Mouse (Mus musculus) monocyte, adult 5-6 weeks (primary cell): Measurements from ENCODE around the gene Pip5k1a. TPM values are rescaled to one million over a fixed set of nuclear protein-coding genes. Genes with fewer than 3 reads are reported as not detected.
"Not testable (repeated sequence)": the region's sequence is repeated elsewhere in the genome, so short reads cannot be mapped to it uniquely, and the experiment has no call there.

Source experiments
- ATAC-seq: fragments of 153-309, 156-312 bp; replicated peaks from 2 replicates; pipeline ENCODE4 v1.8.0; 2017; ENCODE audit warnings: mild to moderate bottlenecking; ENCODE audit not compliant: low TSS enrichment, insufficient number of reproducible peaks, severe bottlenecking, poor library complexity, low FRiP score
- total RNA-seq: library from RNA; stranded (forward); fragments of 200-1000, 200-491, 200-594 nt; gene quantifications from 3 replicates; pipeline ENCODE4 v1.2.3, GENCODE M21; 2017

The Pip5k1a gene
- 12.2 to 29.3 TPM (median 16.7 TPM) in 3 replicates for total RNA-seq

DNA sequence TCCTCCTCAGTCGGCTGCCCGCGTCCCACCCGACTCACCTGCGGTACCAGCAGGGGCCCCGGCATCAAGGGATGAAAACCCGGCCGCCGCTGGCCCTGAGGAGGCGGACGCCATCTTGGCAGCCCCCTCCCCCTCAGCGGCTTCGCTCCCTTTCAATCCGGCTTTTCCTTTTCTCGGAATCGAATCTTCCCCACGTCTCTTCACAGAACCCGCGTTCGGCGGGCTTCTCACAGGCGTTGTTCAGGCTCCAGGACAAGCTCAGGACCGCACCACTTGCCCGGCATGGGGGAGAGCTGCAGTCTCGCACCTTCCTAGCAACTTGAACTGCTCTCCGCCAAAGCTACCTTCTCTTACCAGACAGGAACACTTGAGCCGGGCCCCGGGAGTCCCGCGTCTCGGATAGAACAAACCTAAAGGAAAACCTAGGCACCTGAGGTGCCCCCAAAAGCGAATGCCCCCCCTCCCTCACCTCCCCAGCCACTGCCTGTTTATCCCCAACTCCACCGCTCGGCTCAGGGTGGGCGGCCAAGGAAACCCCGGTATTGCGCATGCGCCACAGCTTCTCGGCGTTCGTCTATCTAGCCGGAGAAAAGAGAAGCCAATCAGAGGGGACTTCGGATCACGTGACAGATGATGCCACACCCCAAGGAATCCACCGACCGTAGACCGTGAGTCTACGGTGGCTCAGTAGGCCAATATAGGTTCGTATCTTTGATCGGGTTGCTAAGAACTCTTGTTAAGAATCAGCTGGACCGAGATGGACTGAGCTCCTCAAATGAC, at the start of gene Pip5k1a:
Gene Pip5k1a, minus strand, starts transcription at position 593 of the 780 bp plus-strand sequence.
- ATAC-seq = peak; percentile 91

- ATAC-seq = peak; percentile 93
Observed at GRCm38 (mm10) chr3:95153874-95154273, 47.1 kb upstream of the Pip5k1a start.

DNA sequence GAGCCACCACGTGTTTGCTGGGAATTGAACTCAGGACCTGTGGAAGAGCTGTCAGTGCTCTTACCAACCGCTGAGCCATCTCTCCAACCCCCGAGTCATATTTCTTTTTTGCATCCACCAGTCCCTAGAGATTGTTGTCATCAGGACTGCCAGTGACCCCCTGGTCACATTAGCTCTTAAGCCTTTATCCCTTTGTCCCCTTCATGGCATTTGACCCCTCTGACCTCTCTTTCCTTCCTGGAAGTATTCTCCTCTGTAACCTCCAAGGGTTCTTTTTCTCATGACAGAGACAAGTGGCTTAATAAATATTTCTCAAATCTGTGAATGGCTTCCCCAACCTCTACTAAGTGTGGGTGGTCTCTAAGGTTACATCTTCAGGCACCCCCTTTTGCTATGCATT, 41.2 kb upstream of the Pip5k1a start:
- ATAC-seq = no peak

DNA sequence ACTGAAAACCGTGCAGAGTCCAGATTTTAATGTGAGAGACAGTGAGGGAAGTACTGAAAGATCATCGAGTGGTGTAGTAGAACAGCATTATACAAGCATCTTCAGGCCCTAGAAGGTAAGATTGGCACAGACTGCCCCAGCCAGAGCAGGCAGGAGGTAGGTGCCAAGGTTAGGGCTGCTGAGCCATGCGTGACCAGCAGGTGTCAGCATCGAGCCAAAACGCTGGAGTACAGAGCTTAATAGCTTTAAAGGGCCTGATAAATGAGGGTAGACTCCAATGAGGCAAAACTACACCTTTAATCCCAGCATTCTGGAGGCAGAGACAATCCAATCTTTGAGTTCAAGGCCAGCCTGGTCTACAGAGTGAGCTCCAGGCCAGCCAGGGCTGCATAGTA, 35.9 kb upstream of the Pip5k1a start:
- peak; percentile 68 for ATAC-seq

GRCm38 (mm10) chr3:95141952-95142616, 35.4 kb upstream of the Pip5k1a start, which contains the start of gene Tnfaip8l2:
Gene Tnfaip8l2 (minus strand): TSS chr3:95142360.
- peak; percentile 51 for ATAC-seq

DNA sequence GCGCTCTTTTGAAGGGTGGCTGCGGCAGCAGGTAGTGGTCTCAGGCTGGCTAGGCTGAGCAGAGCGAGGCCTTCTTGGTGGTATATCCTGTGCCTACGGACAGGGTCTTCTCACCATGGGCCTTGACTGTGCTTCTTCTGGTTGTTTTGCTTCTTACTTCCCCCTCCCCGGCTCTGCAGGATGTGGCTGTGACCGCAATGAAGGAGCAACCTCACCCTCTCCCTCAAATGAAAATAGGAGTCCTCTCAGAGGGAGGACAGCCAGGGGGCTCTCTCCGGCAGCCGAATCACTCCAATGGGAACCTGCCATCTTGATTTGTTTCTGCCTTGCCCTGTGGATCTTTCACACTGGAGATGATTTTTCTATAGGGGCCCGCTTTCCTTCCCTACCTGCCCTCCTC, 34.7 kb upstream of the Pip5k1a start:
- ATAC-seq = peak; percentile 47

DNA sequence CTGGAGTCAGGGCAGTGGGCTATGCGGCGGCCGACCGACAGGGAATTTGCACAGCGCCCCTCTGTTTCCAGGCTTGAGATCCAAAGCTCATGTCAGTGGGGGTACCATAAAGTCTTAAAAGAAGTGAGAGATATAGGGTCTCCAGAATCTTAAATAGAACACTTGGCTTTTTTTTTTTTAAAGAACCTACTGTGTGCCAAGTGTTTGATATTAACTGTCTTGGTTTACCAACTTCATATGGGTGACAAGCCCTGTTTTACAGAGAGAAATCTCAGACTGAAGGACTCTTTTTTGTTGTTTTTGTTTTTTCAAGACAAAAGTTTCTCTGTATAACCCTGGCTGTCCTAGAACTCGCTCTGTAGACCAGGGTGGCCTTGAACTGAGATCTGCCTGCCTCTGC, 34.1 kb upstream of the Pip5k1a start:
- ATAC-seq = no peak

DNA sequence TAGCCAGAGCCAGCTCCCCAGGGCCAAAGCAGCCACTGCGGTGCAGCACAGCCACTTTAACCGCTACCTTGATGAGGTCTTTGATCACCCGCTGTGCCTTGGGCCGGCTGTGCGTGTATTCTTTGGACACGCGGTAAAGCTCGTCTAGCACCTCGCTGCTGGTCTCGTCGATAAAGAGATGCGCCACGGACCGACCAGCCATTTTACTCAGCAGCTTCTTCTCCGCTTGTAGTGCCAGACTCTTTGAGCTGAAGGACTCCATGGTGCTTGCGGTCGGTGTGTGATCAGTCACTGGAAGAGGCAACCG, 33.5 kb upstream of the Pip5k1a start:
- ATAC-seq = no peak

GRCm38 (mm10) chr3:95139586-95140288, 33.0 kb upstream of the Pip5k1a start:
- ATAC-seq = no peak

DNA sequence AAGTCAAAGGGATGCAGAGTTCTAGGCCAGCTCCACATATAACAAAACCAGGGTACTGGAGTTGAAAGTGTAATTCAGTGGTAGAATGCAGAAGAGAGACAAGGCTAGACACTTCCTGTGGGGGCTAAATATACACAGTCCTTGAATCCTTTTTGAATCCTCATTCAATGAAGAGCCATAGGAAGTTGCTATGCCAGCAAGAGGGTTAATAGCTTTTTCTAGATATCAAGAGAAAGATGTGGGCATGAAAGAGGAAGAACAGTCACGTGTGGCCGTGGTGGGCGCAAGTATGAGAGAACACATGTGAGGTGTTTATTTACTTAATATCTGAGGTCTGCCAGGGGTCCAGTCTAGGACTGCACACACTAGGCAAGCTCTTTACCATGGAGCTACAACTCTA, 29.6 kb upstream of the Pip5k1a start:
- no peak for ATAC-seq

DNA sequence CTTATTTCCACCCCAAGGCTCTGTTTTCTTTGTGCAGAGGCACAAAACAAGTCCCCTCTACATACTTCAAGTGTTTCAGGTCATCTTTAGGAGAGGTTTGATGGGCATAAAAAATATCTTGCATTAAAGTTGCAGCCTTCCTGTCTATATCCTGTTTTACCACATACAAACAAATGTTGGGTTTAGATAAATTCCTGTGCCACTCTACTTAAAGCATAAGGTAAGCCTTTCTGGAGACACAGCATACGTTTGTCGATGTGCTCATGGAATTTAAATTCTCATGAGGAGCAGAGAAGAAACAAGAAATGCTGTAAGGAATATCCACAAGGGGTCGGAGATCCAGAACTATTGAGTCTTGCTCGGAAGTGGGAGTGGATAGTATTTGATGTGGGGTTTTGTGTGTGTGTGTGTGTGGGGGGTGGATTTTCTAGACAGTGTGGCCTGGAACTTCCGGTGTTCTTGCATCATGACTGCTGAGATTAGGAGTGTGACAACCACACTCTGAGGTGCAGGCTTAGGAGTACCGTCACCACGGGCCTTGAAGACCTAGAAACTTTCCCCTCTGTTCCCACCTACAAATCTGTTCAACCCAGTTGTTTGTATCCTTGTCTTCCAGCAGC, 28.8 kb upstream of the Pip5k1a start:
- ATAC-seq = peak; percentile 19; the same call in 1 of the 2 replicates

DNA sequence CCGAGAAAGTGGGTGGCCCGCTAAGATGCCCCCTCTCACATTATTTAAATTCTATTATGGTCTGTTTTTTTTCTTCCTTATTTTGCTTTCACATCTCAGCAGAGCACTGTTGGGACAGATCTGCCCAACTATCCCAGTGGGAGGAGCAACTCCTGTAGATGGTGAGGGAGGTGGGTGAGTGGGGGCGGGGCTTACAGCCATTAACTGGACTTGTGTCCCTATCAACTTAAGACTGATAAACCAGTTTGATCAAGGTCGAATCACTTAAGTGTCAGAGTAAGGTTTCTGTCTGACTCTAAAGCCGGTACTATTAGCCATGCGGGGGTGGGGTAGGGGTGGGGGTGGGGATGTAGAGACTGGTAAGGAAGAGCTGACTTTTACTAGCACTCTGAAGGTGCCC, 28.3 kb upstream of the Pip5k1a start:
- ATAC-seq = no peak

- 0 out of 2 replicates have a peak, but pooled peaks have one; percentile 4 for ATAC-seq
Observed at GRCm38 (mm10) chr3:95134133-95134532, 27.4 kb upstream of the Pip5k1a start.

GRCm38 (mm10) chr3:95133680-95134101, 27.0 kb upstream of the Pip5k1a start, which contains the start of the genes Scnm1 and Lysmd1:
Gene Scnm1 (minus strand): TSS chr3:95134011.
Gene Lysmd1 (plus strand): TSS chr3:95134088.
- ATAC-seq = peak; percentile 93

GRCm38 (mm10) chr3:95133176-95133575, 26.4 kb upstream of the Pip5k1a start:
- ATAC-seq = no peak

GRCm38 (mm10) chr3:95132389-95132788, 25.7 kb upstream of the Pip5k1a start:
- ATAC-seq = not testable (repeated sequence)

DNA sequence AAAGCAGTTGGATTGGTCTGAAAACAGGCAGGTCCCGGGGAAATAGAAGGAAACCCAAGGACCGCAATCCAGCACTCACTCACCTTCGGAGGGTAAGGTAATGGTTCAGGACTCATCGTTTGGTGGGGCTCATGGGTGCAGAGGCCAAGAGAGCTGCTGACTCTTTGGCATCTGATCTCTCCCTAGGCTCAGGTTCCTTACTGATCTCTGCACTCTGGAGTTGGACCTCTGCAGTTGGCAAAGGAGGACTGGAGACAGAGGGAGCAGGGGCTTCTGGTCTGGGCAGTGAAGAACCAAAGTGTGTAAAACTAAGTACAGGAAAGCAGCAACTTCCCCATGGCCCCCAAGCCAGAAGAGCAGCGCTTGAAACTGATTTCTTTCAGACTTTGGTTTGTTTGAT, 23.4 kb upstream of the Pip5k1a start:
- ATAC-seq = no peak

- no peak for ATAC-seq
Observed at GRCm38 (mm10) chr3:95129226-95129651, 22.5 kb upstream of the Pip5k1a start.

- ATAC-seq = no peak
Observed at GRCm38 (mm10) chr3:95124972-95125371, 18.2 kb upstream of the Pip5k1a start.
